ENCODE assay signal across 22 mouse cellular contexts in the genomic region with DNA sequence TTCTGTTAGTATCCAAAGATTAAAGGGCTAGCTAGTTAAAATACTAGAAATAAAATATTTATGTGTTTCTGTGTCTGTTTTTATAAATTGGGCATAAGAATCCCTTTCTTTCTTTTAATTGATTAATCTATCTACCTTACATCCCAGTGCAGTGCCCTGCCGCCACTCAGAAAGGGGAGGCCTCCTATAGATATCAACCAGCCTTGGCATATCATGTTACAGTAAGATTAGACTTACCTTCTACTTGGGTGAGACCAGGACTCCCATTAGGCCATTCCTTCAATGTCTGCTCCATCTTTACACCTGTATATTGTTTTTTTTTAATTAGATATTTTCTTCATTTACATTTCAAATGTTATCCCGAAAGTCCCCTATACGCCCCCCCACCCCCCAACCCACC. TPM values are rescaled to one million over a fixed set of nuclear protein-coding genes. Genes with fewer than 3 reads are reported as not detected.
A peak's percentile ranks its signal among the peaks of the same experiment; 100 is the strongest.
DNase-seq lines count a peak whose midpoint lies in the region; ATAC-seq and TF ChIP-seq lines count a peak whose summit lies in the region.
"Had no signal": no experiment of that assay in that cellular context is flagged by ENCODE, and none has a peak within 500 bp of the region (broad histone marks: within the 10 kb centered on the region; RNA-seq: fewer than 3 reads in every experiment).

No protein-coding gene starts in this region.

- no peak overlapping the region for H3K27ac ChIP-seq in liver, postnatal 0 days (ENCODE audit: low read depth)
- H3K27ac ChIP-seq in liver, embryonic 13.5 days = 0 out of 2 replicates have a peak overlapping the region, but pooled peaks have one; percentile 51
- no peak overlapping the region for H3K27ac ChIP-seq in liver, embryonic 16.5 days (ENCODE audit: low read length)
- H3K27ac ChIP-seq: forebrain, embryonic 15.5 days; heart, embryonic 15.5 days; hindbrain, embryonic 10.5 days; hindbrain, embryonic 13.5 days had no signal

- 79% methylated on average over 3 of the region's 3 CpGs for WGBS in liver, postnatal 0 days (ENCODE audit: insufficient replicate concordance)
- 61% methylated on average over 3 of the region's 3 CpGs for WGBS in liver, embryonic 13.5 days (ENCODE audit: insufficient replicate concordance)
- WGBS in liver, embryonic 16.5 days (ENCODE audit: insufficient replicate concordance) = 57% methylated on average over 3 of the region's 3 CpGs

- H3K27me3 ChIP-seq in liver, postnatal 0 days (ENCODE audit: insufficient read depth, low read length) = no peaks in the 10 kb centered on the region
- no peaks in the 10 kb centered on the region for H3K27me3 ChIP-seq in liver, embryonic 13.5 days
- no peaks in the 10 kb centered on the region for H3K27me3 ChIP-seq in liver, embryonic 16.5 days (ENCODE audit: control insufficient read depth, insufficient read depth, low read depth, low read length)
- H3K27me3 ChIP-seq: forebrain, embryonic 15.5 days; heart, embryonic 12.5 days; heart, embryonic 15.5 days; hindbrain, embryonic 13.5 days; Patski had no signal

- 0 out of 2 replicates have a peak, but pooled peaks cover 4% of the 10 kb centered on the region for H3K4me1 ChIP-seq in liver, postnatal 0 days (ENCODE audit: insufficient read depth)
- H3K4me1 ChIP-seq in liver, embryonic 13.5 days (replicated peaks) = peaks cover 46% of the 10 kb centered on the region
- H3K4me1 ChIP-seq in liver, embryonic 16.5 days (ENCODE audit: control insufficient read depth, low read depth, low read length) = peaks cover 21% of the 10 kb centered on the region
- H3K4me1 ChIP-seq: forebrain, embryonic 15.5 days; hindbrain, embryonic 13.5 days had no signal

- TF ChIP-seq CTCF in liver, postnatal 0 days (IDR thresholded peaks at IDR 0.05; ENCODE audit: low read depth) = no peak

- H3K4me3 ChIP-seq in liver, postnatal 0 days (ENCODE audit: low read depth, low read length) = no peak overlapping the region
- H3K4me3 ChIP-seq in liver, embryonic 13.5 days (replicated peaks) = no peak overlapping the region
- H3K4me3 ChIP-seq in liver, embryonic 16.5 days (ENCODE audit: low read depth, low read length) = no peak overlapping the region
- H3K4me3 ChIP-seq: forebrain, embryonic 15.5 days; heart, embryonic 12.5 days; heart, embryonic 15.5 days; hindbrain, embryonic 10.5 days; hindbrain, embryonic 13.5 days had no signal

- DNase-seq in liver = peak; percentile 36
- DNase-seq in liver, postnatal 0 days = no peak
- DNase-seq in liver, embryonic 13.5 days = no peak
- DNase-seq in cerebellum, postnatal 10 days = no peak
- no peak for DNase-seq in left cerebral cortex, adult 18-20 months (ENCODE audit: low spot score in 2 of 2)
- DNase-seq: adrenal gland, adult 2 months; adrenal gland, postnatal 14 days; cerebellum, adult 11 months; cerebellum, adult 2 months; cerebellum, postnatal 14 days; gastrocnemius, postnatal 25 days; heart, adult 18-20 months; heart, postnatal 10 days; heart, postnatal 36 days had no signal

- H3K9ac ChIP-seq in liver, postnatal 0 days (replicated peaks) = no peak overlapping the region
- H3K9ac ChIP-seq in liver, embryonic 13.5 days = no peak overlapping the region
- H3K9ac ChIP-seq in liver, embryonic 16.5 days (ENCODE audit: low read depth, low read length) = no peak overlapping the region
- H3K9ac ChIP-seq: forebrain, embryonic 15.5 days; heart, embryonic 12.5 days; heart, embryonic 15.5 days; hindbrain, embryonic 13.5 days had no signal

- no peak for TF ChIP-seq EP300 in liver, postnatal 0 days (IDR thresholded peaks at IDR 0.05; ENCODE audit: low read depth)

- no peak overlapping the region for H3K4me2 ChIP-seq in liver, postnatal 0 days (ENCODE audit: low read depth, low read length)
- 0 out of 2 replicates have a peak overlapping the region, but pooled peaks have one; percentile 17 for H3K4me2 ChIP-seq in liver, embryonic 13.5 days
- H3K4me2 ChIP-seq in liver, embryonic 16.5 days (ENCODE audit: low read depth, low read length) = no peak overlapping the region; the same call in 1 of the 2 replicates
- H3K4me2 ChIP-seq: forebrain, embryonic 15.5 days; heart, embryonic 12.5 days; heart, embryonic 15.5 days; hindbrain, embryonic 13.5 days had no signal

- H3K36me3 ChIP-seq in liver, postnatal 0 days (replicated peaks; ENCODE audit: insufficient read depth, low read length) = peaks cover 16% of the 10 kb centered on the region
- peaks cover 12% of the 10 kb centered on the region for H3K36me3 ChIP-seq in liver, embryonic 13.5 days
- H3K36me3 ChIP-seq in liver, embryonic 16.5 days (ENCODE audit: control insufficient read depth, insufficient read depth) = peaks cover 6% of the 10 kb centered on the region; the same call in 1 of the 2 replicates

- H3K9me3 ChIP-seq in liver, postnatal 0 days (ENCODE audit: low read length) = no peaks in the 10 kb centered on the region
- no peaks in the 10 kb centered on the region for H3K9me3 ChIP-seq in liver, embryonic 13.5 days (replicated peaks)
- no peaks in the 10 kb centered on the region for H3K9me3 ChIP-seq in liver, embryonic 16.5 days (replicated peaks; ENCODE audit: control insufficient read depth, low read length)
- H3K9me3 ChIP-seq: forebrain, embryonic 15.5 days; heart, embryonic 12.5 days; heart, embryonic 15.5 days; hindbrain, embryonic 10.5 days; hindbrain, embryonic 13.5 days had no signal

- ATAC-seq in liver, postnatal 0 days = no peak
- ATAC-seq in liver, embryonic 13.5 days (ENCODE audit: low read depth) = peak; percentile 89
- peak; percentile 85 for ATAC-seq in liver, embryonic 16.5 days (ENCODE audit: low read depth)
- ATAC-seq: forebrain, embryonic 15.5 days; hindbrain, embryonic 16.5 days; Patski had no signal

RNA-seq across cellular contexts. Expression of a gene that starts 40.2 kb away (rescaled TPM):
- 32.6 and 36.5 TPM in 2 replicates for polyA plus RNA-seq in liver, postnatal 0 days (2015; fragmentation: Nextera tagmentation; extraction: Ambion mirVana)
- polyA plus RNA-seq in liver, embryonic 13.5 days (2015; fragmentation: Nextera tagmentation; extraction: Ambion mirVana) = 58.6 and 66.2 TPM in 2 replicates
- 33.8 and 40.1 TPM in 2 replicates for polyA plus RNA-seq in liver, embryonic 16.5 days (2015; fragmentation: Nextera tagmentation; extraction: Ambion mirVana)
- total RNA-seq in left cerebral cortex, adult 18-20 months (2021) = 10 to 100 TPM; 49.9 to 57.7 TPM

RNA-seq across cellular contexts. Expression of a gene that starts 40.5 kb away (rescaled TPM):
- 13.5 and 13.7 TPM in 2 replicates for polyA plus RNA-seq in liver, postnatal 0 days (2015; fragmentation: Nextera tagmentation; extraction: Ambion mirVana)
- 17.1 and 23.4 TPM in 2 replicates for polyA plus RNA-seq in liver, embryonic 13.5 days (2015; fragmentation: Nextera tagmentation; extraction: Ambion mirVana)
- polyA plus RNA-seq in liver, embryonic 16.5 days (2015; fragmentation: Nextera tagmentation; extraction: Ambion mirVana) = 16.6 TPM in 2 replicates
- 10 to 100 TPM; 55.5 to 59.4 TPM for total RNA-seq in left cerebral cortex, adult 18-20 months (2021)

RNA-seq across cellular contexts. Expression of a gene that starts 59.3 kb away (rescaled TPM):
- polyA plus RNA-seq in liver, postnatal 0 days (2015; fragmentation: Nextera tagmentation; extraction: Ambion mirVana) = 0.19 and 0.21 TPM in 2 replicates
- polyA plus RNA-seq in liver, embryonic 13.5 days (2015; fragmentation: Nextera tagmentation; extraction: Ambion mirVana) = 0.05 and 0.12 TPM in 2 replicates
- polyA plus RNA-seq in liver, embryonic 16.5 days (2015; fragmentation: Nextera tagmentation; extraction: Ambion mirVana) = 0.02 TPM in 1 of 2 replicates, not detected in the other
- 10 to 100 TPM; 15.6 to 18.7 TPM for total RNA-seq in left cerebral cortex, adult 18-20 months (2021)
